Mouse (Mus musculus): ENCODE data around the gene Car1. TPM values are rescaled to one million over a fixed set of nuclear protein-coding genes. Genes with fewer than 3 reads are reported as not detected.
"Not testable (repeated sequence)": the region's sequence is repeated elsewhere in the genome, so short reads cannot be mapped to it uniquely, and the experiment has no call there.

Car1 gene
- total RNA-seq (2021) = under 1 TPM in 1 of 2 experiments, not detected in 1; 0.40 TPM
- long read RNA-seq, experiment 1, partial matches to known transcripts = 0 of 95 reads
- long read RNA-seq, experiment 1, other reads (novel, unspliced or antisense) = 95 of 95 reads
- long read RNA-seq, experiment 2, partial matches to known transcripts = 0 of 2 reads
- long read RNA-seq, experiment 2, other reads (novel, unspliced or antisense) = 2 of 2 reads

DNA sequence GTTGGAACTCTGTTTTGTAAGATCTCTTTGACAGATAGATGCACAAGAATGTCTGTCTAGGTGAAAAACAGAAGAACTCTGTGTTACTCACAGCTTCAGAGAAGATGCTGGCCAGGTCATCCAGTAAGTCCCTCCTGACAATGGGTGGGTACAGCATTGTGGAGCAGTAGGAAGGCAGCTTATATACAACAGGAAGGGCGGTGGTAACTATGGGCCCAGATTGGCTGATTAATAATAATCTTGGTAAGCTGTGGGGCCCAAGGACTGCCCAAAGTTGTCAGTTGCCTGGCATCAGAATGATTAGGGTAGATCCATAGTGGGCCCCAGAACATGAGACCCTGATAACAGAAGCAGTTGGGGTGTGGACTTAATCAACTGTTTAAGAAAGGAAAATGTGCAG is at the start of gene Car1:
Gene Car1, minus strand, starts transcription at position 158 of the 400 bp plus-strand sequence.
- no peak for DNase-seq

DNA sequence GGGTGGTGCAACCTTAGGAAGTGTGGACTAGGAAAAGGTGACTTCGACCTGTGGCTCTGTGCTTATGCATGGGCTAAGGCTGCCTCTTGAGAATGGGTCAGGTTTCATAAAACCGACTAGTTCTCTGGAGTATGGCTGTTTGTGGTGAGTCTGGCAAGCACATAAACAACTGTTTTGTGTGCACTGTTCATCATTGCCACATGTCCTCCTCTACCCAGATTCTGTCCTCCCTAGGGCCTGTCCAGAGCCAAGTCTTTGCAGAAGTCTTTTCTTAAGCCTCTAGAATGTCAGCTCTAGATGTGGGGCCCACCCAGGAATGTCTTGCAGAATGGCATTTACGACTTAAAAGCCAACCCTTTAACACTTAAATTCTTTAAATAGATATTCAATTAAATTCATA is 49.7 kb upstream of the Car1 start:
- no peak for DNase-seq

DNA sequence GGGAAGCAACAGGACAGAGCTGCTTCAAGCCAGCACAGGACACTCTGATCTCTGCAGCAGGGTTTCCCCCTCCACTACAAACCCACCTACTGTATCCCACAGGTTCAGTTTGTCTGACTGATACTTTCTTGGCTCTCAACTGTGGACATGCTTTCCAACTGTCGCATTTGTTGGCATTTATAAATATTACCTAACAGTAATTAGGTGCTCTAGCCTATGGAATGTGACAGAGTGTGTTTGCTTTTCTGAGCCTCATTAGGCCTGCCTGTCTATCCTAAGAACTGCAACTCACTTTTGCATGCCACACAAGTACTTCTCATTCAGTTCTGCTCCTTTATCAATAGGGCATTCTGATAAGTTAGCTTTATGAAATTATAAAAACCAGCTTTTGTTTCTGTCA is 46.3 kb upstream of the Car1 start:
- DNase-seq = no peak

DNA sequence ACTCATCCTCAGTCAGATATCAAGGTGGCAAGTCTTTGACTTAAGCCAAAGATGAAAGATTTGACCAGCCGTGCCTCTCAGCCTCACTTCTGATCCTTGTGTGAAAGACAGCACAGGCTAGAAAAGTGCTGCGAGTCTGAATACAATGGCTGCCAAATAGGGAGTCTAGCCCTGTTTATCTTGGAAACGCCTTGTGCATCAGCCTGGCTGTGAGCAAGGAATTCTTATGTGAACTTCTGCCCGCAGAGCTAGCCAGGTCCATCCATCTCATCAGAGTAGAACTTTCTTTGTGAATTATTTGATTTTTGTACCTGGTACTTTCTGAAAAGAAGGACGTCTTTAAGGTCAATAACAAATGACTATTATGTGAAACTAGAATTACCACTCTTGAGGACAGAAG is 45.8 kb upstream of the Car1 start:
- DNase-seq = no peak

DNA sequence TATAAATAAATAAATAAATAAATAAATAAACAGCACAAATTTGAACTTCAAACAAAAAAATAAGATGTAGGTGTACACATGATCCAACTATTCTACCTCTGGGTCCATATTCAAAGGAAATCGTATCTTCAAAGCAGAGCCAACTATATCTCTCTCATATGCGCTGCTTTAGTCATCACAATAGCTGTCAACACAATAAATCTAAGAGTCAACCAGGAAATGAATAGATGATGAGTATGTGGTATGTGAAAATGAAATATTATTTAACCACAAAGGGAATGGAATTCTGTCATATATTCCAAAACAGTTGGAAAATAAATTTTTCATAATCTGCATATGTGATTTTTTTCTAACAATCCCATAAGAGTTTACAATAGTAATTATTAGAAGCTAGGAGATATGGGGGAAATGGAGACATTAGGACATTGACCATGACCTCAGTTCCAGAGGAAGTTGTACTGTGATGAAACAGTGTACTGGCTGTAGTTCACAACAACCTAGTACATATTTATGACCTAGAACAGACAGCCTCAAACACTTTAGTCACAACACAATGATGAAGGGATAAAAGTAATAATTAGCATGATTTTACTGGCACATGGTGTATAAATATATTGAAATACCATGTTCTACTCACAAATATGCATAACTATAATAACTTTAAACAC is 40.6 kb upstream of the Car1 start:
- DNase-seq = no peak

DNA sequence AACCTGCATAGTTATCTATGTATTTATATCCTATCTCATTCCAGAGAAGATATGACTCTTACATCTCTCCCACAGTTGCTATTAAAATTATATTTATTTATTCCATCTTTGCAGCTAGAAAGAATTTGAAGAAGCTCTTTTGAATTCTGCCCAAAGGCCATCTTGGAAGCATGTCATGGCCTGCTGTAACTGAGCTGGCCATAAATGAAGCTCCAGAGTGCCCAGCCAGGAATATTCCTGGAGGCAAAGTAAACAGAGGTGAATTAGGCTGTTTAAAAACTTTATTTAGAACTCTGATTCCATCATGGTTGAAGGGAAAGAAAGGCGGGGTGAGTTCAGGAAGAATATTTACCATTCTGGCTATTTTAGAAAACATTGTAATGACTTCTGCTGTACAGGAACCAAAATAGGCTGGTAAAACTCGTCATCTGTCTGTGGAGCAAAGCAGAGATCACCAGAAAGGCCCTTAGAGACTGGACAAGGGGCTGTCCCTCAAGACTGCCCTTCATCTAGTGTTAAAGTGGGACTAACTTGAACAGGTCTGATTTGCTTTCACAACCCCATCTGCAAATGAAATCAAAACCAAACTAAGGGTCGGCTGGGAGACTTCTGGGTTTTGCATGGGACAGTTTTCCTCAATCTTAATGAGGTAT is 31.4 kb upstream of the Car1 start:
- no peak for DNase-seq

DNA sequence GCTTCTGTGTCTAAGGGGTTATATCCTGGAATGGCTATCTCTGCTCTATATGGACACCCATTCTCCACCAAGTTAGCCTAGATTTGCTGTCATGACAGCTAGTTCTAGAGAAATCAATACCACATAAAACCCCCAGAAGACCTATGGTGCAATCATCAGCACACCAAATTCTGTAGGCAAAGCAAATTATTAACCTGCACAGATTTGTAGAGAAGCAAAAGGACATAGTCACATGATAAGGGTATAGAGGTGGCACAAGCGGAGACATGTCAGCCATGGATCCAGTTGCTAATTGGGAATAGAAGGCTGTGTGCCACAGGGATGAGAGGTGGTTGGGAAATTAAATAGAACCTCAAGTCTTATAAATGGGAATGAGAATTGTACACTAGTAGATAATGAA is 30.8 kb upstream of the Car1 start:
- DNase-seq = no peak

DNA sequence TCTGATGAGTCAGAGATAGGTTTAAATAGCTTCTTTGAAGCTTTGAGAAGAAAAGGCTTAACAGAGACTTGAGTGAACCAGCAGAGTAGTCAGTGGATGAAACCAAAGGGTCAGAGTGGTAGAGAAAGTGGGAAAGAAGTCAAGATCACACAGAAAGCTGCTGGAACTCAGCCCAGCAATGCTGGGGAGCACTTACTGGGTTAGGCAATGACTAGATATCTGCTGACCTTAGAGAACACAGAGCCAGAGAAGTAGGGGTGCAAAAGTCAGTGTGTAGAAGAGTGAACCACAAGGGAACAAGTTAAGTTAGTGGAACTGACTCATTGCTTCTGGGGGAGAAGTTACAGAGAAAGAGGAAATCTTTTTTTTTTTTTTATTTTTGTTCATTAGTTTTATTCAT is 24.6 kb upstream of the Car1 start:
- peak; percentile 28 to 44 for DNase-seq

DNA sequence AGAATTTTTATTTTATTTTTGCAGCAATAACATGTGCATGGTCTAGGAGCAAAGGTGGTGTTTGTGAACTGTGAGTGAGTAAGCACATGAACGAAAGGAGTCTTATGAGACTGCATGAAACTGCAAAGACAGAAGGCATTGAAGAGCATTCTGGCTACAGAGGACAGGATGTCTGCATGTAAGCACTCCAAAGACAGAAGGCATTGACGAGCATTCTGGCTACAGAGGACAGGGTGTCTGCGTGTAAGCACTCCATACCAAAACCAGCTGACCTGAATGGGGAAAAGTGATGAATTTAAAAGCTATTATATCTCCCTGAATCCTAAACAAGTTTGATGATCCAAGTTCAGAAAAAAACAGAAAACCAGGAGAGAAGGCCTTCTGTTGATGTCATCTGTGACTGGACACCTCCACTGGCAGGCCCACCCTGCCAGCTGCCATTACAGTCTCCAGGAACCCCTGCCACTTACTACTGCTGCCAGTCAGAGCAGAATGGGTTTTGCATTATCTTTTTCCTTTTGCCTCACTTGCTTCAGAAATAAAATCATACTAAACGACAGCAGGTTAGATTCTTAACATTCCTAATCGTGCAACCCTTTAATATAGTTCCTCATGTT is 23.2 kb upstream of the Car1 start:
- DNase-seq = no peak

DNA sequence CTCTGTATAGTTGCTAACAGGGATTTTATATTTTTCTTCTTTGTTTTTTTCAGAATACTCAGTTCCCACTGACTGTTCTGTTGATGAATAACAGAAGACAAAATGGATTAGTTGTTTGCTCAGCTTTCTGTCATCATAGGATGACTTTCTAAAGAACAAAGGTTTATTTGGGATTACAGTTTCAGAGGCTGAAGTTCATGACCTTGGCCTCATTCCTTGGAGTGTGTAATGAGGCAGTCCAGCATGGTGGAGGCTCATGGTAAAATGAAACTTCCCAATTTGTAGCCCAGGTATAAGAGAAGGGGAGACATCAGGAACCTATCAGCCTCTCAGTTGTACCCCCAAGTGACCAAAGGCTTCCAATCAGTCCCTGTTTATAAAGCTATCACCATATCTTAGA is 20.7 kb upstream of the Car1 start:
- no peak for DNase-seq

DNA sequence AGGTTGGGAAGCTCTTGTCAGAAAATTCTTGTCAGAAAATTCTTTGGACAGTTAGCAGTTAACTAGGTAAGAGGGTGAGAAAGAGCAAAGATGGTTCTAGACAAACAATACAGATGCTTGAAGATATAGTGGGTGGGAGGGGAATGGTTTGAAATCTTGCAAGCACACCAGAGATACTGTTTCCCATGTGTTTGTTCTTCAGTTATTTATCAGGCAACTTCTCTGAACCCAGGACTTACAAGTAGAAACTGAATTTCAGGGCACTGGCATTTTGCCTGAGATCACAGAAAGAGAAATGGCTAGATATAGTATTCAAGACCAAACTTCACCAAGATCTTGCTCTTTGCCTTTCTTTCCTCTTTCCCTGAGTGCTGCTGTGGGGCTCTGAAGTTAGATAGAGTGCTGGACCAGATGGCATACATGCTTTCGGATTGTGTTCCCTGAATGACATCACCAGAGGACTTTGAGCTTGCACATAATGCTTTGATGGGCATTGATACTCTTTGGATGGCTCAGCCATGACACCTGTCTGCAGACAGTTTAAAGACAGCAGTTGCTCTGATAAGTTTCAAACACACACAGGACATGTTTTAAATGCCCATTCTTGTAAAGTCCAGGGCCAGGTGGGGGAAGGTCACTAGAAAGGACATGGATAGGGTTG is 11.8 kb upstream of the Car1 start:
- no peak for DNase-seq

DNA sequence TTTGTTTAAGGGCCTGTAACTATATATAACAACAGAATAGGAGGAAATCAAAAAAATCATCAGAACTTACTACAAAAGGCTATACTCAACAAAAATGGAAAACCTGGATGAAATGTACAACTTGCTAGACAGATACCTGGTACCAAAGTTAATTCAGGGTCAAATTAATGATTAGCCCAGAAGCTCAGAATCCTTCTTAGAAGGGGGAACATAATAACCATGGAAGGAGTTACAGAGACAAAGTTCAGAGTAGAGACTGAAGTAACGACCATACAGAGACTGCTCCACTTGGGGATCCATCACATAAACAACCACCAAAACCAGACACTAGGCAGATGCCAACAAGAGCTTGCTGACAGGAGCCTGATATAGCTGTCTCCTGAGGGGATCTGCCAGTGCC is 7.2 kb upstream of the Car1 start:
- not testable (repeated sequence) for DNase-seq

DNA sequence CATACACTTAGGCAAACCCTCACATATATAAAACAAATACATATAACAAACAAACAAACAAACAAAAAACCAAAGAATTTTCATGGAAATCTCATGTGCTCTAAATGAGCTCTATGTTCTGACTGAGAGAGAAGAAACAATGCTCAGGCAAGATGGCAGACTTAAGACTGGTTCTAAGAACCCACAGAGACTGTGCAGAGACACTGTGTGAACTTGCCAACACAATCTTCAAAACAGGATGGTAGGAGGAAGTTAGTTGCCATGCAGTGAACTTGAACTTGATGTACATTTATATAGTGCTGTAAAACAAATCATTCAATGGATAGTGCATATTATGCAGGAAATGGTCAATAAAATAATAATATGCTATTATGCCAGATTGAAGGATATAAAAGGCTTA is 1.5 kb downstream of the Car1 start:
- DNase-seq = no peak

DNA sequence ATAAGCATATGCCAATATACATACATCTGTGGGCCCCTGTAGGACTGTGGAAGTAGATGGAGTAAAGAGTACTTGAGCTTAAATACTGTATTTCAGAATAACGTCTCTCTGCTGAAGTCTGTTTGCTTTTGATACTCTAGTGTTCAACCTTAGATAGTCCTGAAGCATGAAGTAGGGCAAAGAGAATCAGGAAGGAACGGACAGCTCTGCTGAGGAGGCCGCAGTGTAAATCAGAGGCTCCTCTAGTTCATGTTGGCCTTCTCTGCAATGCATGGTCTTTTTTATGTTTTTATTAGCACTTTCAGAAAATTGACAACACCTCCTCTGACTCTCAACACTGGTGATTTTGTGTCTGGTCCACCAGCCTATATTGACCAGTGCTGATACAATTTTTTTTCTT is 2.2 kb downstream of the Car1 start:
- DNase-seq = no peak

DNA sequence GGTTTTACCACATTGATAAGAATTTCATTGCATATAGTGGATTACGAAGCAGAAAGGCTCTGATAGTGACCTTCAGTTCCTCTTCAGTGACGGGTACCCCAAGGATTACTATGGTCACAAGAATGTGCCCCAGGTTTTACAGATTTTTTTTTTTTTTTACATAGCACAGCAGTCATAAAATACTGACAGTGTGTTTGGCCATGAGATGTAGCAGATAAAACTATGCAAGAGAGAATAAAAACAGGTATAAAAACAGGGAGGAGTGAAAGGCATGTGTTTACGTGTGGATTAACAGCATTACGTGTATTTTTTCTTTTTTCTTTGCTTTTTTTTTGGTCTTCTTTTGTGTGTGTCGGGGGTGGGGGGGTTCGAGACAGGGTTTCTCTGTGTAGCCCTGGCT is 3.3 kb downstream of the Car1 start:
- DNase-seq = no peak

DNA sequence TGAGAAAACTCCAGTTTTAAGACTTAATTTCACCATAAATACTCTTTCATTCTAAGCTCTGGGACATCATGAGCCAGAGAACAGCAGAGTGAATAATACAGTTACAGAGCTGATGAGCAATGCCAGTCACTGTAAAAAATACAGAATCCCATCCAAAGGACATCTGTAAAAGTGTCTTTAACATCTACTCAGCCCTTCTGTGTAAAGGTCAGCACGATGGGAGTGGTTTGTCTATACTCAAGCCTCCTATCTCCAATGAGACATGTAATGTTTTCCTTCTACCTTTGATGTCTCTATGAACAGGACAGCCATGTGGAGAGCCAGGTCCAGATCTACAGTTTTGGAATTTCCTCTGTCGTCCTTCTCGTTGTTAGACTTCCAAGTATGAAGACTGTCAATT is 11.1 kb downstream of the Car1 start:
- no peak for DNase-seq

DNA sequence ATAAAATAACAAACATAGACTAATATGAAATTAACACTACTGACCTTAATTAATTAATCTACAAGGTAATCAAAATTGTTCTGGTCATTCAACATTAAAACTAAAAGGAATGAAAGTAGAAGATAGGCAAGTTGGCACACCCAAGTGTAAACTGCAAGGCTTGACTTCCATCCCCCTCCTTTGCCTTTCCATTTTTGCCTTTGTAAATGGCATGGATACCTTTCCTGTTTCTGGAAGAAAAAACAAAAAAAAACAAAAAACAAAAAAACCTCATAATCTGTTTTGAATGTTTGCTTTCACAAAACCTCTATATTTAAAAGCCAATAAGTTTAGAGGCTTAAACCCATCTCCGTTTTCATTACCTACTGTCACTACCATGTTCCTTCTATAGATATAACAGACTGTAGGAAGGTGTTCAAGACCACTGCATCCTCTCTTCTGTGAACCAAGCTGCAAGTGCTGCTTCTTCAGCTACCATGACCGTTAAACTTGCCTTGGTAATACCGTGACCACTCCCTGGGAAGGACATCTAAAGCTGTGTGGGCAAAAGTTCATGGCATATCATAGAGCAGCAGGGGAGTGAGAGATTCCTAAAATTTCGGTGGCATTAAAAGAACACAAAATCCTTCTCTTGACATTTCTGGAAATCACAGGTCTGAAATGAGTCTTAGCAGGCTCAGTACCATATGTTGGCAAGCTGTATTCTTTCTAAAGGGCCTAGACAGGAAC is 12.7 kb downstream of the Car1 start:
- DNase-seq = no peak

DNA sequence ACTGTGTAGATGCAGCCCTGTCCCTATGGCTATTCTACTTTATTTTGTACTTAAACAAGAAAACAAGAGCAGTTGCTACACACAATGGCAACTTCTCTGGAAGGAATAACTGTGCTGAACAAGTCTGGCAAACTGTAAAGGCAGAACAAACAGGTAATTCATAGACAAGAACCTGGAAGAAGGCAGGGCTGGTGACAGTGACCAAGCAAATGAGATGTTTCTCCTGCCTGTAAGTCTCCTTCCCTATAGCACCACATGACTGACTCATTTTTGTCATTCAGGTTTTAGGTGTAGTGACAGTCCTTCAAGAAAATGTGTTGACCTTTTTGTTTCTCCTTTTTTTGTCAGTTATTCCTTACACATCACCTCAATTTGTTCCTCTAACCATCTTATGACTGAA is 16.1 kb downstream of the Car1 start:
- no peak for DNase-seq

DNA sequence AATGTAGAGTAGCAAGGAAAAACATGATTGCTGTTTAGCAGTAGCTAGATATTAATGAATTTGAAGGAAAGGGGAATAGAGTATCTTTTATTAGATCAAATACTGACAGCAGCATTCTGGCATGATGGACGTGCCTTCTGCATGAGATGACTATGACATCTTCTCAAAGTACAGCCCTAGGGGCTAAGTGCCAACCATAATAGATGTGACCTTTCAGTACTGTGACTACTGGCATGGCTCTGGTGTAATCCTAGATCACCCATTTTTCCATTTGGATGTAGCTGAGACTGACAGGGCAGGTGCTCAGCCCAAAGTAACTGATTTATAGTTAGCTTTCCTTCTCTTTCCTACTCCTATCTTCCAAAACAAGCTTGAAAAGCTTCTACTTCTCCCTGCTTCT is 20.6 kb downstream of the Car1 start:
- DNase-seq = peak; percentile 18 to 23

DNA sequence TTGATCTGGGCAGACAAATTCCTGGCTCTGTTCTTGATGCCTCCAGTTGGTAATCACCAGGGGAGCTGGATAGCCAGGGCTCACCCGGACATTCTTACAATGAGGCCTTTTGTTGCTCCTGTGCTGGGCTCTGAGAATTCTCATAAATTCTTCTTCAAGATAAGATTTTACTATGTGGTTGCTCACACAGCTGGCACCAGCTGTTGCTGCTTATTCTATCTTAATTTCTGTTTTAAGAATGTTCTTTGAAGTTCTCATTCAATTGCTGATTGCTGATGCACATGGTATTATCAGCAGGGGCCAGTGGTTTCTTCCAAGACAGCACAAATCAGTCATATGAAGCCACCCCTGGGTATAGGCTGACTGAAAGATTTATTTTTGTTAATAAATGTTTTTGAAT is 21.0 kb downstream of the Car1 start:
- no peak for DNase-seq

DNA sequence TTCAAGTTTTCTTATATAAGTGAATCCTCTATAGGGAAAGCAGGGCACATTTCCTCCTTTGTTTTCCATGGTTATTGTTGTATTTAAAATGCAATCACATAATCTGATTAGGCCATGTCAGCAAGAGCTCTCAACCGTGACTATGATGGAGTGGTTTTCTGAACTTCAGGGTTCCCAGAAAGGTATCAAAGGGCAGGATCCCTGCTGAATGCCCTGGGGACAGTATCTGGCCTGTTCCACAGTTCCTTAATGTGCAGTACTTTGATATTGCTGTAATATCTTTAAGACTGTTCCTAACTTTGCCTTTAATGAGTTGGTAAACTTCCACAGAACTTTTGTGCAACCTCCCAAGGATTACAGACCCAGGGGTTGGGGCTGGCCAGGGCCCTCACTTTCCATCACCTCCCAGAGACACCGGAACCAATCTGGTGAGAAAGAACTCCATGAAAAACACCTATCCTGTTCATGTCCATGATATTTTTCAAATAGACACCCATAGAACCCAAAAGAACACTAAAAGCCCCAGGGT is 21.6 kb downstream of the Car1 start:
- peak in 1 of 2 experiments; percentile 11 for DNase-seq

DNA sequence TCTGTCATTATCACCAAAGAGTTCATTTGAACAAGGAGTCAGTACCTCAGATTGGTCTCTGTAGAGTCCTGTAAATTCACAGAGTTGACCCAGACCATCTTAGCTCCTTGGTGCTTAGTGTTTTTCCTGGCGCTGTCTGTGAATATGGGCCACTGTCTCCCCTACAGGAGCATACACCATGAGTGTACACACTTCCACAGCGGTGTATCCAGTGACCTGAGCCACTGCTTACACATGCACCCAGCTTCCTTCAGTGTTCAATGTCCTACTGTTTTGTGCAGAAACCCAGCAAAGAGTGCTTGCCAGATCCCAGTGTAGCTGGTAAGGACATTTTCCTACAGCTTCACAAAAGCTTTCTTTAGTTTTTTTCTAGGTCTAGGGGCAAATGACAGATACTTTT is 22.8 kb downstream of the Car1 start:
- no peak for DNase-seq
